Mouse (Mus musculus) thymus, postnatal 36 days (tissue): ENCODE measurements at regions not wholly inside any gene's neighbourhood (a gene's known extent, or its start where the extent isn't known, plus 50 kb on each side); places are given as distances from the start of the nearest gene placed in this dataset.

Source experiments
- DNase-seq, 2 experiments: peaks; one replicate each; pipeline ENCODE4 v3.0.0; 2022; ENCODE audit warnings: mixed read lengths in 2 of 2

DNA sequence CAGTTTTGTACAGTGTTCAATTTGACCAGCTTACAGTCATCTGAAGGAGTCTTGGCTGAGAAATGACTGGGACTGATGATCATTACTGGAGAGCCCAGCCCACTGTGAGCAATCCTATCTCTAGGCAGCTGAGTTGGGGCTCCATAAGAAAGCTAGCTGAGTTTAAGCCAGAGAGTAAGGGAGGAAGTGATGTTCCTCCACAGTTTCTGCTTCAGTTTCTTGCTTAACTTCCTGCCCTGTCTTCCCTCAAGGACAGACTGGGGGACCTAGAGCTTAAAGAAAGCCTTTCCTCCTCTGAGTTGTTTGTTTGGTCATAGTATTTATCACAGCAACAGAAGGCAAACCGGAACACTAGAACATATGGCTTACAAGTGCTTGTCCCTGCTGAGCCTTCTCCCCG lies 70.8 kb upstream of the Med14 start:
- no peak for DNase-seq

DNA sequence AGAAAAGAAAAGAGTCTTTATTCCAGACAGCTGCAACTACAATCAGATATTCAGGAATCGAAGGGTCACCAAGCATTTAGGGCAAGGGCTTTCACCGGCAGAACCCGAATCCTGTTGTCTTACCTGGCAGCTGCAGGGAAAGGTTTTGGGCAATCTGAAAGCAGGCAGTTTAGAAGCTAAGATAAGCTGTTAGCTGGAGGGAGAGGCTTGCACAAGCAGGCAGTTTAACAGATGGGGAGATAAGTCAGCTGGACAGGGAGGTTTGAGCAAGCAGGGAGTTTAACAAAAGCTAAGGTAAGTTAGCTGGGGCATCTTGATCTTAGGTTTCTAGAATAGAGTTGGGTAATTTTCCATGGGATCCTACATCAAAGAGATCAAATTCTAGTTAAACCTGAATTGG lies 67.3 kb upstream of the Med14 start:
- no peak for DNase-seq

DNA sequence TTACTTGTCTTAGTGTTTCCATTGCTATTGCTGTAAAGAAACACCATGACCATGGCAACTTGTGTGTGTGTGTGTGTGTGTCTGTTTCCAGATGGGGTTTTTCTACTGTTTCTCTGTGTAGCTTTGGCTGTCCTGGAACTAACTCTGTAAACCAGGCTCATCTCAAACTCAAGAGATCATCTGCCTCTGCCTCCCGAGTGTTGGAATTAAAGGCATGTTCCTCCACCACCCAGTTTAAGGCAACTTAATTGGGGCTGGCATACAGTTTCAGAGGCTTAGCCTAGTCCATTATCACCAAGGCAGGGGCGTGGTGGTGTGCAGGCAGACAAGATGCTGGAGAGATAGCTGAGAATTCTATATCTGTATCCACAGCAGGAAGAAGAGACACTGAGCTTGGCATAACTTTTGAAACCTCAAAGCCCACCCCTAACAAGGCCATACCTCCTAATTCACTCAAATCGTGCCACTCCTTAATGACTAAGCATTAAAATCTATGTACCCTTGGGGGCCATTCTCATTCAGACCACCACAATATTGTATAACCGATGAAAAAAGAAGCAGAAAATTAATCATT lies 65.5 kb upstream of the Med14 start:
- DNase-seq = no peak

DNA sequence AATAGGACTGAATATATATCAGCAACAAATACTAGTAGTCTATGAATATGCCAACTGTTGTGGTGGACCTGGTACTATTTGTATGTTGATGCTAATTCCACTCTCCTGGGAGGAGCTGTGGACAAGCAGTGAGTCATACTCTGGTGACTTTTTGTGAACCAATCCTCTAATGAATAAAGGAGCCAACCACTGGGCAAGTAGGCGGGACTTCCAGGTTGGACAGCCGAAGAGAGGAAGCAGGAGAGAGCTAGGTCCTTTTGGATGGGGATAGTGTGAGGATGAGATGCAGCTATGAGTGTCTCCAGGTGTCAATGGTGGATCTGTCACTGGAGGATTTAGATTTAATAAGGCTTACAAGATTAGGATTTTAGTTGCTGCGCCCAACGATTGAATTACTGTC lies 64.8 kb upstream of the Med14 start:
- DNase-seq = no peak

DNA sequence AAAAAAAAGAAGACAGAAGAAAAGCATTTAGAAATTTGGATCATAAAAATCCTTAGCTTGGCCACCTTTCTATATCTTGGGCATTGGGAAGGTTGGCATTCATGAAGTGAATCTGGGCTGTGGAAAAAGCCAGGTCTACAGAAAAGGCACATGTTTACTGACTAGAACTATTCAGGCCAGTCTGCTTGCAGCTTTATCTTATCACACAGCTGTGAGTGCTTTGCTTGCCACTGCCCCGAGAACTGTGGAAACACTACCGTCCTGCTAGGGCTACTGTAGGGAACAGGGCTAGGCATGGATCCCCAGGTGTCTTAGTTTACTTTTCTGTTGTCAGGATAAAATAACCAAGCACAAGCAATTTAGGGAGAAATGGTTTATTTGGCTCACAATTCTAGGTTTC lies 63.4 kb upstream of the Med14 start:
- no peak for DNase-seq

DNA sequence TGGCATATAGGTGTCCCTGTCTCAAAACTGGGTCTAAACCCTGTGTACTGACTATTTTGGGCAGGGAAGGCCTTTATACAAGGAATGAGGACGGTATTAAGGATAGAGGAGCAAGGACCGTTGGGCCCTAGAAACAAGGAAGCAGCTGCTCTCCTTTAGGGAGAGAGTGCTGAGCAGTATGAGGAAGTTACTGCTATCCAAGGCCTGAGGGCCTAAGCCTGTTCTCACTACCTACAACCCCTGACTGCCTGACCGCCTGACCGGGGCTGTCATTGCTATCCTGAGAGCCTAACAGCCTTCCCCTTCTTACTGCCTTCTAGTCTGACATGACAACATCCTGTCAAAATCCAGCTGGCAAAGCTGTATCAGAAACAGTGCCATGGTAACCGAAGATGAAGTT lies 62.6 kb upstream of the Med14 start:
- no peak for DNase-seq

DNA sequence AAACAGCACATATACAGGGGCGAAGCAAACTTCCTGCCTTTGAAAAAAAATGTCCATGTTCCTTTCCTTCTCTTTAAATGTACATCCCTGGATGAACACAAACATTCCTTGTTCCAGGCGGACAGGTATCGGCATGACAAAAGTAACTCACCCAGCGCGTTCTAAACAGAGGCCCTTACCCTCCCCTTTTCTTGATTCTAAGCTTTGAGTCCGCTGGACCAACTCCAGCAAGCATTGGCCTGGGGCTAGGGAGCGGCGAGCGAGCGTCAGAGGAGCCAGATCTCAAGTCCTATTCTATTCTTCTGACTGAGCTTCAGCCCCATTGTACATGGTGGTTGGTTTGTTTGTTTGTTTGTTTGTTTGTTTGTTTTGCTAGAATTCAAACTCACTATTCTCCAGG lies 60.9 kb upstream of the Med14 start:
- DNase-seq = no peak

DNA sequence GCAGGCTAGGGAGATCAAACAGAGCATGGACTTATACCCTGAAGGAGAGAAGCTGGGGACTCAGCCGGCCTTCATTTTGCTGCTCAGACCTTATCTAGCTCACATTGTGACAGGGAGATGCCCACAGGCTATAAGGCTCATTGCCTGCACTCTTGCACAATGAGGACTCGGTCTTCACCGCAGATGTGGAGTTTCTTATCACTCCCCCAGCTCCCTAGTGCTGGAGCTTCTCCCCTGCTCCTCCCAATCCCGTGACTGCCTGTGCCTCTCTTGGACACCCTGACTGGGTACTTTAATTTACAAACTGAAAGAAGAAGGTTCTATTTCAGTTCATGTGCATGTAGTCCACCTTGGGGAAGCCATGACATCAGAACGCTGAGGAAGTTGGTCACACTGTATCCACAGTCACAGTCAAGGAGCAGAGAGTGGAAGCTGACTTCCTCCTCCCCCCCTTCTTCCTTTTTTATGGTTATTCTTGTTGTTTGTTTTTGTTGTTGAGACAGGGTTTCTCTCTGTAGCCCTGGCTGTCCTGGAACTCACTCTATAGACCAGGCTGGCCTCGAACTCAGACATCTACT lies 51.3 kb upstream of the Med14 start:
- DNase-seq = no peak
